Mouse (Mus musculus) neutrophil, adult 83 days (primary cell): Measurements from ENCODE around the gene Btg3. TPM values are rescaled to one million over a fixed set of nuclear protein-coding genes. Genes with fewer than 3 reads are reported as not detected.

Experiments
- total RNA-seq, 2 experiments: library from RNA; stranded (reverse); gene quantifications; one replicate each; pipeline ENCODE4 v1.2.4; 2023

The Btg3 gene
- 1 to 10 TPM; 2.5 to 5.3 TPM for total RNA-seq

GRCm38 (mm10) chr16:78376745-78377570 is at the start of gene Btg3:
Btg3 (minus strand) TSS chr16:78377192.

GRCm38 (mm10) chr16:78301183-78301830 is 75.7 kb downstream of the Btg3 start, which contains the start of gene Cxadr:
Cxadr (plus strand) TSS chr16:78301489.

Other genes with a start within 250 kb of the Btg3 start
- 1 to 10 TPM; 1.3 to 2.0 TPM for gene Cxadr, start 75.7 kb downstream of the Btg3 start, total RNA-seq
- 10 to 100 TPM; 27.4 to 35.1 TPM for gene D16Ertd472e, start 199.5 kb upstream of the Btg3 start, total RNA-seq